Mouse (Mus musculus): ENCODE measurements around the gene Cdk18. TPM values are rescaled to one million over a fixed set of nuclear protein-coding genes. Genes with fewer than 3 reads are reported as not detected.

Gene Cdk18
- polyA plus RNA-seq, 1 experiment from 2014 or later: 10.3 TPM

GRCm38 (mm10) chr1:132144223-132144622, 4.7 kb upstream of the Cdk18 start:
- ATAC-seq (replicated peaks; ENCODE audit: low FRiP score, low read depth): no peak
- Histone ChIP-seq H3K27ac (no peak overlapping the region), H3K4me2 (ENCODE audit: low read length) (no peak overlapping the region), H3K27me3 (ENCODE audit: insufficient read depth, low read length) (no peaks in the 10 kb centered on the region), H3K4me3 (replicated peaks; ENCODE audit: low read depth, low read length) (no peak overlapping the region), H3K4me1 (replicated peaks; ENCODE audit: insufficient read depth, low read length) (0 out of 2 replicates have a peak, but pooled peaks cover 5% of the 10 kb centered on the region), H3K9me3 (replicated peaks; ENCODE audit: low read length) (no peaks in the 10 kb centered on the region), H3K9ac (ENCODE audit: low read depth, low read length) (no peak overlapping the region), H3K36me3 (ENCODE audit: insufficient read depth, low read length) (no peaks in the 10 kb centered on the region)
- DNase-seq (ENCODE audit: low spot score): no peak
- no peak for TF ChIP-seq CTCF (IDR thresholded peaks at IDR 0.05; ENCODE audit: low read depth)
- 42% methylated on average over 2 of the region's 2 CpGs for WGBS

DNA sequence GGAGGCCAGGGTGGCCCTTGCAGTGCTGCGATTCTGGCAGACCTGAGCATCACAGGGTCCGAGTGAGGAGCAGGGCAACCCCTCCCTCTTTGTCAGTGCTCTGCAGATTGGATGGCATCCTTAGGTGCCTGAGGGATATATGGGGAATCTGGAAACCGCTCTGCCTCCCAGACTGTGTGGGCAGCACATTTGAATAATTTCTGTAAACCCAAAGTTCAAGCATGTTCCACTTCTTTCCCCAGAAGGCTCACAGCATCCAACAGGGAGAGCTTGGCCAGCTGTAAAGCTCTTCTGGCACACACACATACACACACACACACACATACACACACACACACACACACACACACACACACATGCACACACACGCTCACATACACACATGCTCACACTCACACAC, 4.2 kb upstream of the Cdk18 start:
- Histone ChIP-seq H3K36me3 (ENCODE audit: insufficient read depth, low read length) (no peaks in the 10 kb centered on the region), H3K4me2 (ENCODE audit: low read length) (no peak overlapping the region), H3K27ac (no peak overlapping the region), H3K4me1 (replicated peaks; ENCODE audit: insufficient read depth, low read length) (0 out of 2 replicates have a peak, but pooled peaks cover 5% of the 10 kb centered on the region), H3K27me3 (ENCODE audit: insufficient read depth, low read length) (no peaks in the 10 kb centered on the region), H3K9ac (ENCODE audit: low read depth, low read length) (no peak overlapping the region), H3K9me3 (replicated peaks; ENCODE audit: low read length) (no peaks in the 10 kb centered on the region), H3K4me3 (replicated peaks; ENCODE audit: low read depth, low read length) (no peak overlapping the region)
- no peak for DNase-seq (ENCODE audit: low spot score)
- ATAC-seq (replicated peaks; ENCODE audit: low FRiP score, low read depth): no peak
- WGBS: 59% methylated on average over 4 of the region's 4 CpGs
- no peak for TF ChIP-seq CTCF (IDR thresholded peaks at IDR 0.05; ENCODE audit: low read depth)

DNA sequence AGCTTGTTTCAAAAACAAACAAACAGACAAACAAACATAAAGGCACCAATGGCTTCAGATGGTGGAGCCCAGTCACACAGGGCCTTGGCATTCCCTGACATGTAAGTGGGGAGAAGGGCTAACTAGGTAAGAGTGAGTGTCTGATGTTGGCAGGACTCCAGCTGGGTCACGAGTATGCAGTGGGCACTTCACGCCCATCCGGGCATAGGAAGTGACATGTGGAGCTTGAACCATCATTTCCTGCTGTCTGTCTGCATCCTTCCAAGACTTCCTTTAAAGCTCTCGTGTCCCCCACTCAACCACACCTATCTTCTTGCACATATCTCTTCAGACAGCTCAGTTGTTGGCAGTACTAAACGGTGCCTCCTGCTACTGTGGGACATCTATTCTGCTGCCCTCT, 3.6 kb upstream of the Cdk18 start:
- 60% methylated on average over 5 of the region's 5 CpGs for WGBS
- no peaks in the 10 kb centered on the region for H3K27me3 ChIP-seq (ENCODE audit: insufficient read depth, low read length)
- no peak for TF ChIP-seq CTCF (IDR thresholded peaks at IDR 0.05; ENCODE audit: low read depth)
- no peak overlapping the region for H3K4me3 ChIP-seq (replicated peaks; ENCODE audit: low read depth, low read length)
- H3K27ac ChIP-seq: no peak overlapping the region
- H3K36me3 ChIP-seq (ENCODE audit: insufficient read depth, low read length): no peaks in the 10 kb centered on the region
- H3K4me2 ChIP-seq (ENCODE audit: low read length): no peak overlapping the region
- no peak for ATAC-seq (replicated peaks; ENCODE audit: low FRiP score, low read depth)
- H3K9ac ChIP-seq (ENCODE audit: low read depth, low read length): no peak overlapping the region
- H3K4me1 ChIP-seq (replicated peaks; ENCODE audit: insufficient read depth, low read length): peaks cover 10% of the 10 kb centered on the region; the same call in 1 of the 2 replicates
- no peaks in the 10 kb centered on the region for H3K9me3 ChIP-seq (replicated peaks; ENCODE audit: low read length)
- peak; percentile 36 for DNase-seq (ENCODE audit: low spot score)

DNA sequence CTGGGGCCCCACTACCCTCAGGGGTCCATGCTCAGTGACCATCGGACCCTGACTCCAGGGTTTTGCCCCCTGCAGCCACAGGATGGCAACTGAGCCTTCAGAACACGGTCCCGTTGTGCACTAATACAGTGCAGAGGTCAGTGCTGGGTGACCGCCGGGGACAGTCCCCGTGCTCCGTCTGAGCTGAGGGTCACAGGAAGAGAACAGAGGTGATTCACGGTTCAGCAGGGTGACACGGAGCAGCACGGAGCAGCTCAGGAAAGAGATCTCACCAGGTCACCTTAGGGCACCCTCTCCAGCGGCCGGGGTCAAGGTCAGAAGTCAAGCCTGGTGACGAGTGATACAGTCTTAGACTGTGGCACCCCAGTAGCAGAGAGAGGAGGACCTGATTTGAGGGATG, 2.3 kb upstream of the Cdk18 start:
- ATAC-seq (replicated peaks; ENCODE audit: low FRiP score, low read depth) (no peak), DNase-seq (ENCODE audit: low spot score) (no peak)
- no peaks in the 10 kb centered on the region for H3K27me3 ChIP-seq (ENCODE audit: insufficient read depth, low read length)
- no peaks in the 10 kb centered on the region for H3K9me3 ChIP-seq (replicated peaks; ENCODE audit: low read length)
- 28% methylated on average over 13 of the region's 13 CpGs for WGBS
- H3K4me2 ChIP-seq (ENCODE audit: low read length): no peak overlapping the region
- no peak overlapping the region for H3K4me3 ChIP-seq (replicated peaks; ENCODE audit: low read depth, low read length)
- peaks cover 15% of the 10 kb centered on the region; the same call in 1 of the 2 replicates for H3K4me1 ChIP-seq (replicated peaks; ENCODE audit: insufficient read depth, low read length)
- H3K36me3 ChIP-seq (ENCODE audit: insufficient read depth, low read length): no peaks in the 10 kb centered on the region
- no peak overlapping the region for H3K27ac ChIP-seq
- no peak overlapping the region for H3K9ac ChIP-seq (ENCODE audit: low read depth, low read length)
- TF ChIP-seq CTCF (IDR thresholded peaks at IDR 0.05; ENCODE audit: low read depth): no peak

GRCm38 (mm10) chr1:132141166-132141565, 1.7 kb upstream of the Cdk18 start:
- Histone ChIP-seq H3K9me3 (replicated peaks; ENCODE audit: low read length) (no peaks in the 10 kb centered on the region), H3K4me2 (ENCODE audit: low read length) (no peak overlapping the region), H3K9ac (ENCODE audit: low read depth, low read length) (no peak overlapping the region), H3K4me1 (replicated peaks; ENCODE audit: insufficient read depth, low read length) (peaks cover 19% of the 10 kb centered on the region; the same call in 1 of the 2 replicates), H3K36me3 (ENCODE audit: insufficient read depth, low read length) (no peaks in the 10 kb centered on the region), H3K27me3 (ENCODE audit: insufficient read depth, low read length) (no peaks in the 10 kb centered on the region), H3K27ac (no peak overlapping the region), H3K4me3 (replicated peaks; ENCODE audit: low read depth, low read length) (no peak overlapping the region)
- TF ChIP-seq CTCF (IDR thresholded peaks at IDR 0.05; ENCODE audit: low read depth): no peak
- ATAC-seq (replicated peaks; ENCODE audit: low FRiP score, low read depth): no peak
- WGBS: 59% methylated on average over 2 of the region's 2 CpGs
- no peak for DNase-seq (ENCODE audit: low spot score)

- ATAC-seq (replicated peaks; ENCODE audit: low FRiP score, low read depth): no peak
These were observed 1.1 kb upstream of the Cdk18 start for GRCm38 (mm10) chr1:132140574-132140973.

DNA sequence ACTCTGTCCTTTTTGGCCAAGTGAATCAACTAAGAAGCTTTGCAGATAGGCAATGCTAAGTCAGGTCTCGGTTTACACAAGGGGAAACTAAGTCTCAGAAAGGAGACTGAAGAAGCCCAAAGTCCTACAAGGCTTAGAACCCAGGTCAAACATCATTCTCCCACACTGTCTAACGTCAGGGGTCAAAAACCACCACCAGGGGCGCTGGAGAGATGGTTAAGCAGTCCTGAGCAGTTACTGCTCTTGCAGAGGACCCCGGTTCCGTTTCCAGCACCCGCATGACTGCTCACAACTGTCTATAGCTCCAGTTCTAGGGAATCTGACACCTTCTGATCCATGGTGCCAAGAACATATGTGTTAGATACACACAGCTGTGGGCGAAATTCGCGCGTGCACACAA, 687 bp upstream of the Cdk18 start:
- Histone ChIP-seq H3K9me3 (replicated peaks; ENCODE audit: low read length) (no peaks in the 10 kb centered on the region), H3K27me3 (ENCODE audit: insufficient read depth, low read length) (no peaks in the 10 kb centered on the region), H3K36me3 (ENCODE audit: insufficient read depth, low read length) (no peaks in the 10 kb centered on the region), H3K4me2 (ENCODE audit: low read length) (no peak overlapping the region), H3K4me1 (replicated peaks; ENCODE audit: insufficient read depth, low read length) (peaks cover 19% of the 10 kb centered on the region; the same call in 1 of the 2 replicates), H3K4me3 (replicated peaks; ENCODE audit: low read depth, low read length) (no peak overlapping the region), H3K27ac (peak overlapping the region; percentile 77; the same call in 1 of the 2 replicates), H3K9ac (ENCODE audit: low read depth, low read length) (no peak overlapping the region)
- ATAC-seq (replicated peaks; ENCODE audit: low FRiP score, low read depth): no peak
- no peak for DNase-seq (ENCODE audit: low spot score)
- 47% methylated on average over 10 of the region's 10 CpGs for WGBS
- peak; percentile 62 for TF ChIP-seq CTCF (IDR thresholded peaks at IDR 0.05; ENCODE audit: low read depth)

More at GRCm38 (mm10) chr1:132140574-132140973, 1.1 kb upstream of the Cdk18 start:
- H3K27ac ChIP-seq: no peak overlapping the region
- no peak overlapping the region for H3K9ac ChIP-seq (ENCODE audit: low read depth, low read length)
- TF ChIP-seq CTCF (IDR thresholded peaks at IDR 0.05; ENCODE audit: low read depth): no peak
- no peak overlapping the region for H3K4me3 ChIP-seq (replicated peaks; ENCODE audit: low read depth, low read length)
- no peaks in the 10 kb centered on the region for H3K27me3 ChIP-seq (ENCODE audit: insufficient read depth, low read length)
- no peak for DNase-seq (ENCODE audit: low spot score)
- 39% methylated on average over 4 of the region's 4 CpGs for WGBS
- no peaks in the 10 kb centered on the region for H3K9me3 ChIP-seq (replicated peaks; ENCODE audit: low read length)
- H3K36me3 ChIP-seq (ENCODE audit: insufficient read depth, low read length): no peaks in the 10 kb centered on the region
- no peak overlapping the region for H3K4me2 ChIP-seq (ENCODE audit: low read length)
- peaks cover 19% of the 10 kb centered on the region; the same call in 1 of the 2 replicates for H3K4me1 ChIP-seq (replicated peaks; ENCODE audit: insufficient read depth, low read length)
